Mouse (Mus musculus): ENCODE measurements around the gene Aip.

Aip gene

DNA sequence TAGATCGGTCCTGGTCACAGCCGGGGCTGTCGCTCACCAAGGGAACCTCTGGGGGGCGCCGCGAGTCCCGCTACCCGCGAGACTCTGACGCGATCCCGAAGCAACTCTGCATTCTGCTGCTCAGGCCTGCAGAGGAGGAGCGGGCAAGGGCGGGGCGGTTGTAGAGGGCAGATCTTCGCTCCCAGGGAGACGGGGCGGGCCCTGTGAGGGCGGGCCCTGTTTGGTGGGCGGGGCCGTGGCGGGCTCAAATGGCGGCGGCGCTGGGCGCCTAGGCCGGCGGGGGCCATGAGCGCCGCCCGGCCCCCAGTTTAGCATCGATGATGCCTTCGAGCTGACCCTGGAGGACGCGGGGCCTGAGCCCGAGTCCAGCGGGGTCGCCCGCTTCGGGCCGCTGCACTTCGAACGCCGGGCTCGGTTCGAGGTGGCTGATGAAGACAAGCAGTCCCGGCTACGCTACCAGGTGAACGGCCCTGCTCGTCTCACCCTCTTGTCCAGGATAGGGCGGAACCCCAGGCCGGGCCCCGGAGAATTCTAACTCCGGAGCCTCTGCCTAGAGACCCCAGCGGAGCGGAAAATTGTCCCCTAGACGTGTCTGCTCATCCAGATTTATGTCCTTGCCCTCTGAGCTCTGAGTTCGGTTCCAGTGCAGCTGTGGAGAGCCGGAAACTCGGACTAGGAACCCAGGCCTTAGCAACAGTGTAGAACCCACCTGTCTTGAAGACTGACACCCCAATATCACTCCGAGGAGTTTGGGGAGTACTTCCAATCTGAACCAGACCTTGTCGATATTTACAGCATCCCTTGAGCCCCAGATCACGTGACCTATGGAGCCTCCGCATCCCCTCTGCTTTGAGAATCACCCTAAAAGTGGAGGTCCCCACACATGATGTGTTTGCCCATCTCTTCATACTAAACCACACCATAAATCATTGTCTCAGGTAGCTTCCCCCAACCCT, at the start of gene Aip:
TSS of gene Aip (minus strand) at position 118 of the 956 bp plus-strand sequence.
- DNase-seq (ENCODE audit: low spot score in 2 of 2), result peak; percentile 99

- DNase-seq (ENCODE audit: low spot score in 2 of 2), result no peak
Observed at GRCm38 (mm10) chr19:4172925-4173324, 47.3 kb upstream of the Aip start.

DNA sequence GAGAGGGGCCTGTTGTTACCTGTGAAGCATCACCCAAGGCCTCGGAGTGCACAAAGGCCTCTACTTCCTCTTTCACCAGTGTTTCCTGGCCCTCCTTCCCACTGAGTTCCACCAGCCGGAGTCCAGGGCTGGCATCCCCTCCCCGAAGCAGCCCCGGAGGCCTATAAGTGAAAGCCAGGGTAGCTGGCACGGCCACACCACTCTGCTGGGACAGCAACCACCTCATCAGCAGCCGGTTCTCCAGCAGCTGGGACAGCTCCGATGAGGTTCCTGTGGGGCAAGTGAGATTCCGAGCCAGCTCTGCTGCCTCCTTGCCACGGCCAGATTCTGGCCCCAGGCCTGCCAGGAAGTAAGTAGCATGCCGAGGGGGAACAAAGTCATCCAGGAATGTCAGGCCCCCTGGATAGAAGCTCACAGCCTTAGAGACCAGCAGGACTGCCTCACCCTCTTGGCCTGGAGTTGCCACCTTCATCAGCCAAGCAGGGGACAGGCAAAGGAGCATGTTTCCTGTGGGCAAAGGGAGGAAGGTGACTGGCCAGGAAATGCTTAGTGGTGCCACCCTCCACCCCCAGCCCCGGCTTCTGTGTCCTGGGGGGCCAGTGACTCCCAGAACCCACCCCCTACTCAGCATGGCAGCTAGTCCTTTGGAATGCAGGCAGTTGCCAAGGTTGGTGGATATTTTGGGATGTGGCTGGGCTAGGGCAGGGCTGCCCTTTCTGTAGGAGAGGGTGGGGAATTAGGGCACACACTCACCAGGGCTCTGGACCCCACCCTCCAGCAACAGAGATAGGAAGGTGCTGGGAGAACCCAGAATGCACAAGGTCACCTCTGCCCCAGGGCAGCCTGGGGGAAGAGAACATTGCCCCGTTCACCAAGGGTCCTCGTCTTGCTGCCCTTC, 46.0 kb upstream of the Aip start:
- no peak for DNase-seq (ENCODE audit: low spot score in 2 of 2)

DNA sequence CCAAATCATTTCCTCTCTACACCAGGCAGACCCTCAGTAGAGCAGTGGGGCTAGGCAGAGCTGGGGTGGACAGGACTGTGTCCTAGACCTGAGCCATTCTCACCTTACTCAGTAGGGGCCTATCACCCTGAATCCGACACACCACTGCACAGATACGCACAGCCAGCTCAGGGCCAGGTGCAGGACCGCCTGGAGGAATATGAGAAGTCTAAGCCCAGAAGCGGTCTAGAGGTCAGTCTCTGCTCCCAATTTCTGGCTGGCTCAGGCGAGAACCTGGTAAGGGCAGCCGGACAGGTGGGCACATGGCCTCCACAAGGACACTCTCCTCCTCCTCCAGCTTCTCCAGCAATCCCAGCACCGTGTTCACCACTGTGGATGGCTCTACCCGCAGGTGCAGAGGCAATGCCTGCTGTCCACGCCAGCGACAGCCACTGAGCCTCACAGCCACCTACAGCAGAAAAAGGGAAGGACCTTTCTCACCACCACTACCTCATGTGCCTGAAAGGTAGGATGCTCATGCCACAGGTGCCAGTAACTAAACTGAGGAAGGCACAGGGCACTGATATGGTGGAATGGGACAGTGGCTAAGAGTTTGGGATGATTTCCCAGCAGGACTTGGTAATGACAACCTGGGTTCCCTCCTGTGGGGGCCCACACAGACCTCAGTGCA, 45.2 kb upstream of the Aip start:
- DNase-seq (ENCODE audit: low spot score in 2 of 2), result no peak

DNA sequence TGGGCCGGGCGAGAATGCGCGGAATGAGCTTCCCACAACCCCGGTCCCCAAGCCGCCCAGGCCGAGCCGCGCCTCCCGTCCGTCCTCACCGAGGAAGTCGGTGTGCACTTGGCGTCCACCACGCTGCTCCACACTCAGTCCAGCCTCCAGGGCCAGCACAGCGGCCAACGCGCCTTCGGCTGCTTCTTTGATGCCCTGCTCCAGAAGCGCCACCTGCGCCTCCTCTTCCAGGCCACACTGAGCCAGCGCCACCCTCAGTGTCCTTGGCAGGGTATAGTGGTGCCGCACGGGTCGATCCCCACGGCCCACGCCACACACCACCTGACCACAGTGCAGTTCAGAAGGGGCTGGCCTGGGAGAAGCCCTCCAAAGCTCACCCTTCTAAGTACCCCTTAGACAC, 44.2 kb upstream of the Aip start:
- DNase-seq (ENCODE audit: low spot score in 2 of 2), result no peak

DNA sequence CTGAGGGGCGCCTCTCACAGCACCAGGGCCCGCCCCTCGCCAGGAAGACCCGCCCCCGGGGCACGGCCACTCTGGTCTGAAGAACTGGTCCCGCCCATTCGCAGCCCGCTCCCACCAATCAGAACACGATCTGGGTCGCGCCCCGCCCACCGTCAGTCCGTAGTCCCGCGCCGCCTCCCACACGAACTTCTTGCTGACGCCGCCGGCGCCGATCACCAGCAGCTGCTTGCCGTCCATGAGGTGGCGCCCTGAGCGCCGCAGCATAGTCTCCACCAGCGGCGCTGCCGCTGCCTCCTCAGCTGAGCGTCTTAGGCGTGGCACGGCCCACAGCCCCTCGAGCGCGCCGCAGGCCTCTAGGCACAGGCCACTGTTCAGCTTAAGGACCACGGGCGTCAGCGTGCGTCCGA, 43.7 kb upstream of the Aip start:
- peak; percentile 99 for DNase-seq (ENCODE audit: low spot score in 2 of 2)

DNA sequence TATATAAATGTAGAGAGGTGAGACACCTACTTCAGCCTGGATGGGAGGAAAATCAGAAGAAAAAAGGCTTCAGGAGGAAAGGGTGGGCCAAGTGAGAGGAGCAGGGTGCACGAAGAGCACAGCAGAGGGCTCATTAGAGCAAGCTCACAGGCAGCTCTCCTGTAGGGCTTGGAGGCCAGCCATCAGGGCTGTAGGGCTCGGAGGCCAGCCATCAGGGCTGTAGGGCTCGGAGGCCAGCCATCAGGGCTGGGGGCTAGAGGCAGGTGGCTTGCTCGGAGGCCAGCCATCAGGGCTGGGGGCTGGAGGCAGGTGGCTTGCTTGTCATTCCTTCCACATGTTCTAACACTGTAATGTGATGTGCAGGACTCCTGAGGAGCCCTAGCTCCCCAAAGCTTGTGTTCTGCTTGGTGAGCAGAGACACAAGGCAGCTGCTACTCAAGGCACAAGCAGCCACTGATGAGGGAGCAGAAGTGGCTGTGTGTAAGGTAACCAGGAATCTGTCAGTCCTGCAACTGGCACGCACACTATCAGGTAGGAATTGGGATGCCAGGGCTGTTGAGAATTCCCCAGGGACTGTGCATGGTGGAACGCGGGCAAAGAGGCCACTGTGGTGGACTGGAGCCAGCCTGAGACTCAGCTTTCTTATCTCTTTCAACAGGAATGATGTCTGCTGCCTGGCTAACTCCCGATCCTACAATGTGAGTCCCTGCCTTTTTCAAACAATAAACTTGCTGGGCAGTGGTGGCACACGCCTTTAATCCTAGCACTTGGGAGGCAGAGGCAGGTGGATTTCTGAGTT, 41.2 kb upstream of the Aip start:
- no peak for DNase-seq (ENCODE audit: low spot score in 2 of 2)

- no peak for DNase-seq (ENCODE audit: low spot score in 2 of 2)
Observed at GRCm38 (mm10) chr19:4164721-4165120, 39.1 kb upstream of the Aip start.

- DNase-seq (ENCODE audit: low spot score in 2 of 2), result no peak
Observed at GRCm38 (mm10) chr19:4164100-4164499, 38.4 kb upstream of the Aip start.

DNA sequence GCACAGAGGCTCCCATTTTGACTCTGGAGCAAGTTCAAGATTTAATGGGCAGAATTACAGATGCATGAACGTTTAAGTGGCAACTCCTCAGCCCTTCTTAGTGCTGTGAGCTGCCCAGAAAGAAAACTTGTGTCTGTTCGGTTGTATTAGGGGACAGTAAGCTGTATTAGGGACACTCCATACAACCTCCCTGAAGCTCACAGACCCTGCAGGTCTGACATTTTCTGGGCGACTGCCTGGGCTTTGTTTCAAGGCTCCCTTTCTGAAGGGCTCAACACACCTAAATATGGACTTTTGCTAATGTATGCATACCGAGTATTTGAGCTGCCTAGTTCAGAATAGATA, 37.9 kb upstream of the Aip start:
- DNase-seq (ENCODE audit: low spot score in 2 of 2), result no peak

DNA sequence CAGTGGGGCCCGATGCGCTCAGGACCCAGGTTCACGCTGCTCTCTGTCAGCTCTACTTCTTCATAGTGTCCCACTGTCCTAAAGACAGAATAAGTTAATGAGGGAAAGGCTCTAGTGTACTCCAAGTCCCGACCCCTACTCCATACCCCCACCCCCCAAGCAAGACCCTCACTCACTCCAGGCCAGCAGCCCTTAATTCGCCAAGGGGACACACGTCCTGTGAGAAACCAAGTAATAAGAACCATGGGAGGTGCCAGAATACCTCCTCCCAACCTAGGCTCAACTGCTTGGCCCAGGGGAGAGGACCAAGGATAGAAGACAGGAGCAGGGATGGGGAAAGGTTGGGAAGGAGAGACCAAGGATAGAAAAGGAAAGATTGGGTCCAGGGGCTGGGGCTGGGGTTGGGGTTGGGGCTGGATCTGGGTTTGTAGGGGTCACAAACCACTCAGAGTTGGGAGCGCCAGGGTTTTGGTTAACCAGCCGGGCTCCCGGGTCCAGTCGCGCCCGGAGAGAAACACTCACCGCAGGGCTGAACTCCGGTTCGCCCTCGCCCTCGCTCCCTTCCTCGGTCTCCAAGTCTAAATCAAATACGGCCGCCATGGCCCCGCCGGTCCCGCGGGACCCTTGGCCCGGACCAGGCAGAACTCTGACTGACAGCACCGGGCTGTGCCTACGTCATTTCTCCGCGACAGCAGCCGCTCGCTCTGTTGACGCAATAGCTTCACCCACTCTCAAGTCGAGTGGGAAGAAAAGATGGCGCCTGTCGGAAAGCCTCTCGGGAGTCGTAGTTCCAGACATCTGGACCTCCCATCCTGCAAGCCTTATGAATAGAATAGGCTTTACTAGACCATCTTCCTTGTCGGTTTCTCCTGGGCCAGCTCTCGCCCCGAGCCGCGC, 37.2 kb upstream of the Aip start, which contains the start of gene Rps6kb2:
TSS of gene Rps6kb2 (minus strand) at position 709 of the 897 bp plus-strand sequence.
- peak; percentile 94 to 95 for DNase-seq (ENCODE audit: low spot score in 2 of 2)

- DNase-seq (ENCODE audit: low spot score in 2 of 2), result no peak
Observed at GRCm38 (mm10) chr19:4159049-4159448, 33.4 kb upstream of the Aip start.

DNA sequence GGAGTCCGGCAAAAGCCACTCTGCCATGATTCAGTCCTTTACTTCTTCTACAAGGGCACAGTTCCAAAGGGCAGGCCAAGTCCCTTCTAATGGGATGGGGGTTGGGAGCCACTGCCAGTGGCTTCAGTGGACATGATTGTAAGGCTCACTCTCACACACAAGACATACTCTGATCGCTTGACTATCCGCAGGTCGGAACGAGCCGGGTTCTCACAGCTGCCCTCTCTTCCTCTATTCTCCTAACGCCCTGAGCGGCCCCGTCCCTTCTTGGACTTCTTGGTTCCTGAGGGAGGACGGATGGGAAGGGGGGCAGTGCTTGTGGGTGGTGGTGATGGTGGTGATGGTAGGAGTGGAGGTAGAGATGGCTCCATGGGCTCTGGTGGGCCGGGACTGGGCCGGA, 31.1 kb upstream of the Aip start:
- no peak for DNase-seq (ENCODE audit: low spot score in 2 of 2)

GRCm38 (mm10) chr19:4156073-4156579, 30.5 kb upstream of the Aip start:
- DNase-seq (ENCODE audit: low spot score in 2 of 2), result no peak

DNA sequence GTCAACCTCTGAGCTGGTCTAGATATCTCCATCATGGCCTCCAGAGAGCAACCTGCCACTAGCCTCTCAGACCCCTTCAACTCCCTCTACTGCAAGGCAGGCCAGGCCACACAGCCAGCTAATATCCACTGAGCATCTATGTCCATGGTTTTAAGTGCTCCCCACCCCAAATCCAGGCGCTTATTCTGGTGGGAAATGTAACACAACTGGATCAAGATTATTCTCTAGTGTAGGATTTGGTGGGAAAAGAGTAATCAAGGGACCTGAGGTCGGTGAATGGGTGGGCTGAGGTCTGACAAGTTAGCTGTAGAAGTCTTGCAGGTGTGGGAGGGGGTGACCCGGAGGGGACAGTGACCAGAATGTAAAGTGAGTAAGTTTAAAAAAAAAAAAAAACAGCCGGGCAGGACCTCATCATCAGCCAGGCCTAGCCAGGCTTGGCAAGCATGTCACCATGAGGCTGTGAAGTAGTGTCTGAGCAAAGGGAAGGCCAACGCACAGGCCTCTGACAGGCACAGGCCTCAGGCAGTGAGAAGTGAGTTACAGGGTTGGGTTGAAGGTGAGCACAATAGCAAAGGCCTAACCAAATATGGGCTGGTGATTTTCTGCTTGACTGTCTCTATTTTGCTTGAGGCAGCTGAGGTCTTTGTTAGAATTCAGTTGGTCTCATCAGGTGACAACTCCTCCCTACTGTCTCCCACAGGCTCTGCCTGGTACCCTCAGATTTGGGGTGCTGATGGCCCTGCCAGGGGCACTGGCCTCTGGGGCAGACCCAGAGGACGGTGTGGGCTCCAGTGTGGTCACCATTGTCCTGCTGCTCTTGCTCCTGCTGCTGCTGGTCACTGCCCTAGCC, 29.8 kb upstream of the Aip start:
- DNase-seq (ENCODE audit: low spot score in 2 of 2), result peak; percentile 77

DNA sequence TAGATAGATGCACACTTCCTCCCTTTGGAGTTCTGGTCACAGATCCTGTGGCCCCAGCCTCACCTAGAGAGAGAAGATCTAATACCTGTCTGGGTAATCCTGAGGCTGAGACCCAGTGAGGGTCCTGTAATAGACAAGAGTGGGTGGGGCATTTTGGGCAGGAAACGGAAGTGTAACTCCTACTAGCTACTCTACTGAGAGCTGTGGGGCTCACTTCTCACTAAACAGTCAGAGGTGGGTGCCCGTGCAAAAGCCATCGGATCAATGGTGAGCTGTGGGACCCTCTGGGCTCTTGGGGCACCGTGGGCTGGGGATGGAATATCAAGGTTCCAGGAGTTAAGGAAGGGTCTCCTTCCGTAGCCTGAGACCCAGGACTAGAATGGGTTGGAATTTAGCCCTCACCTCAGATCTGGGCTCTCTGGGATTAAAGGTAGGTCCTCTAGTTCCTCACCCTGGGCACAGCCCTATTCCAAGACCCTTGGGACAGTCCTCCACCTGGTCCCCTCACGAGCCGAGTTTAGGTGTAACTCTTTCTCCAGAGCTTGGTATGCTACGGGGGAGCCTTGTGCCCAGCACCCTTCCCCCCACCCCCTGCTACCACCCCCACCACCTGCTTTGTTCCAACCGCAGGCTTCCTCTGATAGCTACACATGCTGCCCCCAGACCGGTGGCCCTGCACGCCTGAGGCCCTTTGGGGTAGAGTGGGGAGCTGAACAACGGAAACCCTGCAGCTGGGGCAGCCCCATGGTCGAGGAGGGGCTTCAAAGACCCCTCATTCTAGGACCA, 29.0 kb upstream of the Aip start:
- DNase-seq (ENCODE audit: low spot score in 2 of 2), result peak; percentile 88 to 89

- no peak for DNase-seq (ENCODE audit: low spot score in 2 of 2)
Observed at GRCm38 (mm10) chr19:4153232-4153654, 27.6 kb upstream of the Aip start, which contains the start of gene Ptprcap. Ptprcap (plus strand) TSS chr19:4153604.
